Mouse (Mus musculus) stomach, embryonic 16.5 days (tissue): ENCODE data around the gene BC029722. TPM values are rescaled to one million over a fixed set of nuclear protein-coding genes. Genes with fewer than 3 reads are reported as not detected.

ENCODE experiments used
- ATAC-seq: fragments of 200-750 bp; cut with Nextera tagmentation; 2 replicates; pipeline ENCODE4 v1.8.0; 2017; ENCODE audit warnings: moderate number of reproducible peaks, moderate TSS enrichment; ENCODE audit not compliant: insufficient read depth, low FRiP score
- H3K27ac ChIP-seq: fragments of 300-500 bp; sonication (generic); 2 replicates; pipeline ENCODE4 v1.5.1; 2014; ENCODE audit warnings: low read length
- H3K27me3 ChIP-seq: fragments of 300-500 bp; sonication (generic); 2 replicates; pipeline ENCODE4 v1.6.1; 2014; ENCODE audit warnings: low read length, control low read depth, mixed read lengths; ENCODE audit not compliant: control insufficient read depth, insufficient read depth
- H3K36me3 ChIP-seq: fragments of 300-500 bp; sonication (generic); 2 replicates; pipeline ENCODE4 v1.6.1; 2014; ENCODE audit warnings: low read length; ENCODE audit not compliant: control insufficient read depth, insufficient read depth
- H3K4me1 ChIP-seq: fragments of 300-500 bp; sonication (generic); 2 replicates; pipeline ENCODE4 v1.6.1; 2014; ENCODE audit warnings: low read length, control low read depth, mixed read lengths; ENCODE audit not compliant: control insufficient read depth, insufficient read depth
- H3K4me2 ChIP-seq: fragments of 300-500 bp; sonication (generic); 2 replicates; pipeline ENCODE4 v1.6.1; 2014; ENCODE audit warnings: low read depth, low read length, mixed read lengths
- H3K4me3 ChIP-seq: fragments of 300-500 bp; sonication (generic); replicated peaks from 2 replicates; pipeline ENCODE4 v1.5.1; 2014; ENCODE audit warnings: mild to moderate bottlenecking, low read length
- H3K9ac ChIP-seq: fragments of 300-500 bp; sonication (generic); 2 replicates; pipeline ENCODE4 v1.6.1; 2014; ENCODE audit warnings: low read length
- H3K9me3 ChIP-seq: fragments of 300-500 bp; sonication (generic); replicated peaks from 2 replicates; pipeline ENCODE4 v1.6.1; 2016; ENCODE audit warnings: low read length, control low read depth; ENCODE audit not compliant: control insufficient read depth
- WGBS: fragments of 180-500 bp; shearing (Covaris S2); extraction: QIAGEN DNeasy Blood & Tissue Kit; methylation state at CpG from one replicate; pipeline ENCODE4 v1.1.7; 2014; 5-methylcytosine and 5-hydroxymethylcytosine counted together
- polyA plus RNA-seq: library from polyadenylated mRNA; unstranded; fragments of >200 nt; fragmentation: Nextera tagmentation; extraction: Ambion mirVana; gene quantifications from 2 replicates; pipeline ENCODE4 v1.2.1, GENCODE M21; 2015

Gene BC029722
- polyA plus RNA-seq, 1 experiment from 2014 or later: 25.7 TPM

GRCm38 (mm10) chr2:155798613-155799012 lies 20.6 kb downstream of the BC029722 start:
- 60% methylated on average over 3 of the region's 3 CpGs for WGBS
- Histone ChIP-seq H3K27ac (no peak overlapping the region), H3K4me2 (no peak overlapping the region), H3K4me3 (no peak overlapping the region), H3K27me3 (no peaks in the 10 kb centered on the region), H3K36me3 (no peaks in the 10 kb centered on the region), H3K9ac (no peak overlapping the region), H3K9me3 (no peaks in the 10 kb centered on the region), H3K4me1 (no peaks in the 10 kb centered on the region)
- no peak for ATAC-seq

GRCm38 (mm10) chr2:155794674-155795445 lies 24.4 kb downstream of the BC029722 start:
- Histone ChIP-seq H3K27ac (no peak overlapping the region), H3K36me3 (no peaks in the 10 kb centered on the region), H3K9ac (no peak overlapping the region), H3K4me2 (no peak overlapping the region), H3K9me3 (no peaks in the 10 kb centered on the region), H3K27me3 (no peaks in the 10 kb centered on the region), H3K4me3 (no peak overlapping the region), H3K4me1 (no peaks in the 10 kb centered on the region)
- 80% methylated on average over 12 of the region's 12 CpGs for WGBS
- ATAC-seq: no peak

GRCm38 (mm10) chr2:155792899-155793298 lies 26.3 kb downstream of the BC029722 start:
- 34% methylated on average over 12 of the region's 12 CpGs for WGBS
- Histone ChIP-seq H3K9me3 (no peaks in the 10 kb centered on the region), H3K27ac (no peak overlapping the region), H3K4me2 (no peak overlapping the region), H3K27me3 (no peaks in the 10 kb centered on the region), H3K4me1 (no peaks in the 10 kb centered on the region), H3K36me3 (no peaks in the 10 kb centered on the region), H3K9ac (no peak overlapping the region), H3K4me3 (no peak overlapping the region)
- no peak for ATAC-seq

- Histone ChIP-seq H3K9me3 (no peaks in the 10 kb centered on the region), H3K27me3 (no peaks in the 10 kb centered on the region), H3K27ac (no peak overlapping the region), H3K9ac (no peak overlapping the region), H3K36me3 (no peaks in the 10 kb centered on the region), H3K4me1 (no peaks in the 10 kb centered on the region), H3K4me2 (no peak overlapping the region), H3K4me3 (no peak overlapping the region)
- 56% methylated on average over 18 of the region's 18 CpGs for WGBS
- ATAC-seq: no peak
Measured at GRCm38 (mm10) chr2:155787949-155788931, 31.0 kb downstream of the BC029722 start.

- H3K4me3 ChIP-seq: no peak overlapping the region
- no peak overlapping the region for H3K27ac ChIP-seq
- no peak overlapping the region for H3K4me2 ChIP-seq
- WGBS: 69% methylated on average over 5 of the region's 5 CpGs
- ATAC-seq: no peak
- H3K9ac ChIP-seq: no peak overlapping the region
- no peaks in the 10 kb centered on the region for H3K27me3 ChIP-seq
- no peaks in the 10 kb centered on the region for H3K36me3 ChIP-seq
- no peaks in the 10 kb centered on the region for H3K9me3 ChIP-seq
- no peaks in the 10 kb centered on the region for H3K4me1 ChIP-seq
Measured at GRCm38 (mm10) chr2:155786905-155787304, 32.3 kb downstream of the BC029722 start.

- no peak for ATAC-seq
- Histone ChIP-seq H3K4me3 (no peak overlapping the region), H3K27ac (no peak overlapping the region), H3K36me3 (no peaks in the 10 kb centered on the region), H3K4me1 (no peaks in the 10 kb centered on the region), H3K27me3 (no peaks in the 10 kb centered on the region), H3K9ac (no peak overlapping the region), H3K4me2 (no peak overlapping the region), H3K9me3 (no peaks in the 10 kb centered on the region)
- WGBS: 83% methylated on average over 6 of the region's 6 CpGs
Measured at GRCm38 (mm10) chr2:155784534-155784933, 34.7 kb downstream of the BC029722 start.

- H3K4me2 ChIP-seq: no peak overlapping the region
- H3K9me3 ChIP-seq: no peaks in the 10 kb centered on the region
- ATAC-seq: no peak
- H3K4me3 ChIP-seq: no peak overlapping the region
- no peak overlapping the region for H3K27ac ChIP-seq
- H3K36me3 ChIP-seq: no peaks in the 10 kb centered on the region
- WGBS: 90% methylated on average over 3 of the region's 3 CpGs
- H3K27me3 ChIP-seq: peaks cover 14% of the 10 kb centered on the region
- peaks cover 2% of the 10 kb centered on the region; the same call in 1 of the 2 replicates for H3K4me1 ChIP-seq
- no peak overlapping the region for H3K9ac ChIP-seq
Measured at GRCm38 (mm10) chr2:155779506-155779905, 39.7 kb downstream of the BC029722 start.

- H3K4me1 ChIP-seq: peaks cover 2% of the 10 kb centered on the region; the same call in 1 of the 2 replicates
- no peak overlapping the region for H3K27ac ChIP-seq
- no peak overlapping the region for H3K4me2 ChIP-seq
- no peaks in the 10 kb centered on the region for H3K36me3 ChIP-seq
- no peaks in the 10 kb centered on the region for H3K9me3 ChIP-seq
- ATAC-seq: no peak
- 49% methylated on average over 7 of the region's 7 CpGs for WGBS
- no peak overlapping the region for H3K9ac ChIP-seq
- H3K27me3 ChIP-seq: peaks cover 18% of the 10 kb centered on the region
- no peak overlapping the region for H3K4me3 ChIP-seq
Measured at GRCm38 (mm10) chr2:155779066-155779465, 40.2 kb downstream of the BC029722 start.

- Histone ChIP-seq H3K4me3 (no peak overlapping the region), H3K27me3 (peaks cover 24% of the 10 kb centered on the region), H3K9me3 (no peaks in the 10 kb centered on the region), H3K4me2 (no peak overlapping the region), H3K36me3 (no peaks in the 10 kb centered on the region), H3K4me1 (peaks cover 2% of the 10 kb centered on the region; the same call in 1 of the 2 replicates), H3K9ac (no peak overlapping the region), H3K27ac (no peak overlapping the region)
- no peak for ATAC-seq
- 58% methylated on average over 6 of the region's 6 CpGs for WGBS
Measured at GRCm38 (mm10) chr2:155778004-155778403, 41.2 kb downstream of the BC029722 start.
